Mouse (Mus musculus): ENCODE results near the gene Mest. TPM values are rescaled to one million over a fixed set of nuclear protein-coding genes. Genes with fewer than 3 reads are reported as not detected.

Gene Mest
- polyA plus RNA-seq, 1 experiment from 2014 or later: 1,099 TPM

DNA sequence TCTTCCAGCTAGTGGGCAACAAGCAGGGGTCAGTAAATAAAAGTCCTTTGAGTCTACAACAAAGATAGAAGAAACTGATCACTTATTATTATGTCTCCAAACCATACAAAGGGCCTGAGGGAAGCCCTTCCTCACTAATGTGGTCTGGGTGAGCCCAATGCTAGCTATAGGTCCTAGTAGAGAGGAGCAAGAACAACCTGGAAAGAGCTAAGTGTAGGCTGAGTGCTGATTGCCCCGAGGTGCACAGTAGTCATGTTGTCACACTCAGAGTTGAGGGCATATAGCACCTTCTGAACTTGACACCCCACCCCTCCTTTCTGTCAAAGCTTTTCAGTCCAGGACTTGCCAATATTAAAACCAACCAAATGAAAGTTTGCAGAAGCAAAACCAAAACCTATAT, 26.5 kb downstream of the Mest start:
- H3K4me2 ChIP-seq (ENCODE audit: low read length): no peak overlapping the region
- 53% methylated on average over 1 of the region's 1 CpGs for WGBS
- no peak for TF ChIP-seq CTCF (IDR thresholded peaks at IDR 0.05; ENCODE audit: low read depth)
- no peaks in the 10 kb centered on the region for H3K27me3 ChIP-seq (ENCODE audit: insufficient read depth, low read length)
- no peak overlapping the region for H3K9ac ChIP-seq (ENCODE audit: low read depth, low read length)
- H3K9me3 ChIP-seq (replicated peaks; ENCODE audit: low read length): no peaks in the 10 kb centered on the region
- H3K27ac ChIP-seq: no peak overlapping the region
- no peak overlapping the region for H3K4me3 ChIP-seq (replicated peaks; ENCODE audit: low read depth, low read length)
- DNase-seq (ENCODE audit: low spot score) (no peak), ATAC-seq (replicated peaks; ENCODE audit: low FRiP score, low read depth) (peak; percentile 22; the same call in 1 of the 2 replicates)
- H3K4me1 ChIP-seq (replicated peaks; ENCODE audit: insufficient read depth, low read length): no peaks in the 10 kb centered on the region
- peaks cover 42% of the 10 kb centered on the region for H3K36me3 ChIP-seq (ENCODE audit: insufficient read depth, low read length)

DNA sequence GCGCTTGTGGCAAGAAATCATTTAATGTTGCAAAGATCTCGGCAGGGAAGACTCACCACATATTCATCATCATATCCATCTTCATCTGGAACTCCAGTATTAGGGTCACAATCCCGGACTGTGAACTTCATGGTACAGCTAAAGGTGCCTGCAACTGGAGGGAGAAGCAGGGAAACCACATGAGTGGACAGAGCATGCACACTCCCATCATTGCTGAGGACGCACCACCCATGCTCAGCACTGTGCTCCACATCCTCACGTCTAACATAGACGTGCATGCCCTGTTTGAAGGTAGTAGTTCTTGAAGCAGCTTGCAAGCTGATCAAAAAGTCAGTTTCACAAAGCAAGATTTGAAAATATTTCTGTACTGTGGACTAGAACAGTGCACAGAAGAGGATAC, 27.1 kb downstream of the Mest start:
- no peaks in the 10 kb centered on the region for H3K9me3 ChIP-seq (replicated peaks; ENCODE audit: low read length)
- 66% methylated on average over 6 of the region's 6 CpGs for WGBS
- ATAC-seq (replicated peaks; ENCODE audit: low FRiP score, low read depth) (0 out of 2 replicates have a peak, but pooled peaks have one; percentile 35), DNase-seq (ENCODE audit: low spot score) (no peak)
- H3K36me3 ChIP-seq (ENCODE audit: insufficient read depth, low read length): peaks cover 39% of the 10 kb centered on the region
- H3K27ac ChIP-seq: no peak overlapping the region
- H3K4me1 ChIP-seq (replicated peaks; ENCODE audit: insufficient read depth, low read length): no peaks in the 10 kb centered on the region
- H3K4me2 ChIP-seq (ENCODE audit: low read length): no peak overlapping the region
- no peaks in the 10 kb centered on the region for H3K27me3 ChIP-seq (ENCODE audit: insufficient read depth, low read length)
- H3K4me3 ChIP-seq (replicated peaks; ENCODE audit: low read depth, low read length): no peak overlapping the region
- H3K9ac ChIP-seq (ENCODE audit: low read depth, low read length): no peak overlapping the region
- TF ChIP-seq CTCF (IDR thresholded peaks at IDR 0.05; ENCODE audit: low read depth): no peak

GRCm38 (mm10) chr6:30751209-30751608, 27.9 kb downstream of the Mest start:
- Histone ChIP-seq H3K9me3 (replicated peaks; ENCODE audit: low read length) (no peaks in the 10 kb centered on the region), H3K4me1 (replicated peaks; ENCODE audit: insufficient read depth, low read length) (no peaks in the 10 kb centered on the region), H3K4me2 (ENCODE audit: low read length) (no peak overlapping the region), H3K27me3 (ENCODE audit: insufficient read depth, low read length) (no peaks in the 10 kb centered on the region), H3K9ac (ENCODE audit: low read depth, low read length) (no peak overlapping the region), H3K4me3 (replicated peaks; ENCODE audit: low read depth, low read length) (no peak overlapping the region), H3K27ac (no peak overlapping the region), H3K36me3 (ENCODE audit: insufficient read depth, low read length) (peaks cover 37% of the 10 kb centered on the region)
- DNase-seq (ENCODE audit: low spot score) (no peak), ATAC-seq (replicated peaks; ENCODE audit: low FRiP score, low read depth) (no peak; the same call in 1 of the 2 replicates)
- WGBS: 69% methylated on average over 2 of the region's 2 CpGs
- TF ChIP-seq CTCF (IDR thresholded peaks at IDR 0.05; ENCODE audit: low read depth): no peak

MicroRNA genes within 50 kb of the gene (microRNA counts, 519-probe panel; counts per million panel counts)
- microRNA mmu-miR-335-3p: 5,534 counts per million, percentile 87 among the panel's probes with 10 or more counts
- microRNA mmu-miR-335-5p: 7,511 counts per million, percentile 96 among the panel's probes with 10 or more counts

Small RNA genes within 50 kb of the gene (microRNA-seq; reads per million reads assigned to microRNA genes)
- 65,787 reads per million, percentile 99 among the genes with 10 or more reads in this experiment for gene Mir335

Other genes starting within 250 kb of the Mest start
- 25.9 and 27.4 TPM in 2 replicates for gene Tmem209, start 213.8 kb upstream of the Mest start, polyA plus RNA-seq (2015; fragmentation: Nextera tagmentation; extraction: Ambion mirVana)
- gene Ssmem1, start 213.7 kb upstream of the Mest start, polyA plus RNA-seq (2015; fragmentation: Nextera tagmentation; extraction: Ambion mirVana): 0.19 and 0.30 TPM in 2 replicates
- gene Cpa2, start 182.0 kb upstream of the Mest start, polyA plus RNA-seq (2015; fragmentation: Nextera tagmentation; extraction: Ambion mirVana): 11.5 and 12.4 TPM in 2 replicates
- gene Cpa4, start 155.2 kb upstream of the Mest start, polyA plus RNA-seq (2015; fragmentation: Nextera tagmentation; extraction: Ambion mirVana): 0.05 TPM in 1 of 2 replicates, not detected in the other
- 0.27 and 0.28 TPM in 2 replicates for gene Cpa5, start 112.5 kb upstream of the Mest start, polyA plus RNA-seq (2015; fragmentation: Nextera tagmentation; extraction: Ambion mirVana)
- 0.53 and 0.55 TPM in 2 replicates for gene Cpa1, start 84.3 kb upstream of the Mest start, polyA plus RNA-seq (2015; fragmentation: Nextera tagmentation; extraction: Ambion mirVana)
- 11.9 and 12.1 TPM in 2 replicates for gene Cep41, start 29.8 kb upstream of the Mest start, polyA plus RNA-seq (2015; fragmentation: Nextera tagmentation; extraction: Ambion mirVana)
- gene Copg2, start 173.2 kb downstream of the Mest start, polyA plus RNA-seq (2015; fragmentation: Nextera tagmentation; extraction: Ambion mirVana): 19.9 and 20.9 TPM in 2 replicates
- gene Tsga13, start 192.0 kb downstream of the Mest start, polyA plus RNA-seq (2015; fragmentation: Nextera tagmentation; extraction: Ambion mirVana): 0.66 and 0.79 TPM in 2 replicates
- 2.4 and 3.0 TPM in 2 replicates for gene Klf14, start 235.5 kb downstream of the Mest start, polyA plus RNA-seq (2015; fragmentation: Nextera tagmentation; extraction: Ambion mirVana)

Data from kidney, postnatal 0 days (tissue).